In the genomic region with DNA sequence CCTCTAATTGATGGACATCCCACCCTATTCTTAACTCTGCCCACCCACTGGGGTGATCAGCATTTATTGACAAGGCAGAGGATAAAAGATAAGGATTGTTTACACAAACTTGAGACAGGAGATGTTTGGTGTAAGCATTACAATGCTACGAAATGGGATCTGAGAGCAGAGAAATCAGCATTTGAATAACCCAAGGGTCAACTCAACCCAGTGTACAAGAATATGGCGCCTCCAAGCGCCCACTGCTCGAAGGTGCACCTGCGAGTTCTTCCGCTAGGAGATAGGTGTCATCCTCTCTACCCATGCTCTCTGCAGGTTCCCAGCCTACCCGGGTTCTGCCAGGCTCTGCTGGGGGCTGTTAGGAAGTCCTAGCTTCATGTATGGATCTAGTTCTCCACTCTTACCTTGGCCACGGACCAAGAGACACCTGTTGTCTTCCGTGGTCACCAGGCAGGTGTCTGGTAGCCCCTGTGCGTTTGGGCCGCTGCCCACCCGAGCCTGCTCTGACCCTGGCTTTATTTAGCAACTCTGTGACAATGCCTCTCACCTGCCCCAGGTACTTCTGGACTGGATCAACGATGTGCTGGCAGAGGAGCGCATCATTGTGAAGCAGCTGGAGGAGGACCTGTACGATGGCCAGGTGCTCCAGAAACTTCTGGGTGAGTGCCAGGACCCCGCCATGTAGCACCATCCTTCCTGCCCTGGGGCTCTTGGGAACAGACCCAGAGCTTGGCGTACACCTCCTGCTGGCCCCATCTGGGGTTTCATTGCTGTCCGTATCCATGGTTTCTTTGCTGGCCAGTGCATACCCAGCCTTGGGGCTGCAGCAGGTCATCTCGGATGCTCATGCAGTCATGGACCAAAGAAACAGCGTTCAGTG, we compare ENCODE assay signal across 22 mouse cellular contexts. TPM values are rescaled to one million over a fixed set of nuclear protein-coding genes. Genes with fewer than 3 reads are reported as not detected.
DNase-seq lines count a peak whose midpoint lies in the region; TF ChIP-seq lines count a peak whose summit lies in the region.
"Had no signal": no experiment of that assay in that cellular context is flagged by ENCODE, and none has a peak within 500 bp of the region (broad histone marks: within the 10 kb centered on the region; RNA-seq: fewer than 3 reads in every experiment).

No protein-coding gene starts in this region.

- peak; percentile 38 to 41 for DNase-seq in cerebellum, adult 18-20 months
- DNase-seq in cerebellum, postnatal 4 days (ENCODE audit: low spot score in 2 of 2), result no peak
- DNase-seq in A20 (ENCODE audit: low read depth, low spot score) (peak; percentile 42), ES-E14 (ENCODE audit: low read depth, low spot score) (peak; percentile 56)
- DNase-seq in cerebellum, adult 9-11 months, result peak; percentile 44
- DNase-seq in layer of hippocampus, postnatal 36 days, result no peak
- DNase-seq in layer of hippocampus, adult 9-11 months, result no peak
- DNase-seq in spleen, postnatal 14 days (ENCODE audit: low spot score in 2 of 2), result no peak
- DNase-seq: adrenal gland, postnatal 14 days; B cell, adult 2 months; gastrocnemius, adult 2 months; kidney, postnatal 25 days; lung, postnatal 4 days; thymus, postnatal 36 days had no signal

- H3K4me1 ChIP-seq in ES-E14 (ENCODE audit: control insufficient read depth in 2 of 2, insufficient read depth in 2 of 2, low read length in 2 of 2, poor library complexity in 1 of 2), result peaks cover 0 to 6% of the 10 kb centered on the region in 2 experiments; a peak in 1 of 4 replicates
- H3K4me1 ChIP-seq: stomach, embryonic 15.5 days had no signal

- no peaks in the 10 kb centered on the region for H3K9me3 ChIP-seq in ES-E14 (ENCODE audit: control insufficient read depth, insufficient read depth, low read depth, low read length)
- H3K9me3 ChIP-seq: embryonic facial prominence, embryonic 15.5 days; heart, embryonic 10.5 days; midbrain, embryonic 15.5 days; neural tube, embryonic 13.5 days; stomach, embryonic 15.5 days had no signal

- no peak overlapping the region for H3K9ac ChIP-seq in ES-E14 (ENCODE audit: insufficient read depth, low read depth, low read length, poor library complexity, severe bottlenecking)
- H3K9ac ChIP-seq: embryonic facial prominence, embryonic 15.5 days; liver, embryonic 14.5 days; midbrain, embryonic 15.5 days; neural tube, embryonic 13.5 days; stomach, embryonic 15.5 days had no signal

- in situ Hi-C loops in ES-E14 (cut with MboI; ENCODE audit: low sequenced_read_pairs in 2 of 2, unreplicated experiment in 2 of 2), result no loop called here

- peaks cover 7% of the 10 kb centered on the region; the same call in 1 of the 2 replicates for H3K36me3 ChIP-seq in ES-E14 (ENCODE audit: control insufficient read depth, insufficient read depth, low read length, poor library complexity, severe bottlenecking)
- H3K36me3 ChIP-seq: embryonic facial prominence, embryonic 15.5 days; midbrain, embryonic 15.5 days; neural tube, embryonic 13.5 days; stomach, embryonic 15.5 days had no signal

- no peak overlapping the region for H3K27ac ChIP-seq in ES-E14 (ENCODE audit: insufficient read depth, low read depth, low read length, poor library complexity, severe bottlenecking)
- H3K27ac ChIP-seq: embryonic facial prominence, embryonic 15.5 days; gastrocnemius, adult 2 months; heart, embryonic 10.5 days; layer of hippocampus, adult 2 months; liver, embryonic 14.5 days; midbrain, embryonic 15.5 days; neural tube, embryonic 13.5 days; stomach, embryonic 15.5 days had no signal

- no peak overlapping the region for H3K4me3 ChIP-seq in ES-E14 (ENCODE audit: insufficient read depth in 1 of 2, low read depth in 1 of 2, low read length in 2 of 2, poor library complexity in 1 of 2, severe bottlenecking in 1 of 2)
- H3K4me3 ChIP-seq: embryonic facial prominence, embryonic 15.5 days; gastrocnemius, adult 2 months; heart, embryonic 10.5 days; layer of hippocampus, adult 2 months; midbrain, embryonic 15.5 days; myocyte; neural tube, embryonic 13.5 days; stomach, embryonic 15.5 days had no signal

TF ChIP-seq in ES-E14, 5 proteins besides CTCF, POLR2A, EP300 and RAD21:
- TF ChIP-seq ZNF384 (IDR thresholded peaks at IDR 0.05; ENCODE audit: low read depth, low read length), result no peak
- TF ChIP-seq CHD2 (IDR thresholded peaks at IDR 0.05; ENCODE audit: low read depth, low read length), result no peak
- no peak for TF ChIP-seq HCFC1 (IDR thresholded peaks at IDR 0.05; ENCODE audit: borderline replicate concordance, insufficient read depth, low read length)
- TF ChIP-seq MAFK (IDR thresholded peaks at IDR 0.05; ENCODE audit: insufficient read depth, low read depth, low read length), result no peak
- peak; percentile 8; the same call in 1 of the 2 replicates for TF ChIP-seq ZC3H11A (IDR thresholded peaks at IDR 0.05; ENCODE audit: borderline replicate concordance, low read depth, low read length)

RNA-seq across cellular contexts. Expression of a gene that starts 41.4 kb away (rescaled TPM):
- 1.3 TPM in 2 replicates for total RNA-seq in ES-E14 (2012; rRNA removed)
- total RNA-seq in layer of hippocampus, postnatal 36 days (2021), result 10 to 100 TPM; 15.8 to 24.3 TPM

RNA-seq across cellular contexts. Expression of a gene that starts 50.6 kb away (rescaled TPM):
- 10.8 and 18.6 TPM in 2 replicates for total RNA-seq in ES-E14 (2012; rRNA removed)
- 10 to 100 TPM; 32.4 to 37.7 TPM for total RNA-seq in layer of hippocampus, postnatal 36 days (2021)

Comparison
In these comparisons a context has a peak if more than half of its experiments do, and no peak if none do; other contexts are left out.
1. DNase-seq: peak in cerebellum, adult 18-20 months (2 of 2), A20 (single experiment), ES-E14 (single experiment) and cerebellum, adult 9-11 months (single experiment); none in cerebellum, postnatal 4 days (0 of 2), layer of hippocampus, postnatal 36 days (0 of 2), layer of hippocampus, adult 9-11 months (single experiment) and spleen, postnatal 14 days (0 of 2).